Mouse (Mus musculus): ENCODE measurements around the gene Dbi.

DNA sequence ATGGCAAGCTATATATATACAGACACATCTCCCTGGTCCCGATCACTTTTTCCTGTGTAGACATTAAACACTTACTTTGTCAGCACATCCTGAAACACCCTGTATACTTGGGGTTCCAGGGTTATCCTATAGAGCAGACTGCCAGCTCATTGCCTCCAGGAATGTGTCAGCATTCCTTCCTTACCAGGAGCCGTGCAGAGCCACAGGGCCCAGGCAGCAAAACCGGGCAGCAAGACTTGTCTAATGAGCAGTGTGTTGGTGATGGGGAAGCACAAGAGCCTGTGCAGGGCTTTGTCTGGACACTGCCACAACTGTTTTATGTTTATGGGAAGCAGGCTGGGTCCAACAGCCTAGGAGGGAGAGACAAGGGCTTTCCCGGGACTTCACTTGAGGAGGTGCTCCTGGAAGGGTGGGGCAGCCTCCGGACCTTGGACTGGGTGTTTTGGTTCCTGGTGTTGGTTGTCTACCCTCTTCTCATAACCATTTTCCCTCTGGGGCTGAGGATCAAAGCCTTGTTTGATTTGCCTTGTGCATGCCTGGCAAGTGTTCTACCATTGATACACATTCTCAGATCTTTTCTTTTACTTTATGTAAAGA lies 36.9 kb downstream of the Dbi start:
- TF ChIP-seq POLR2A (IDR thresholded peaks at IDR 0.05; ENCODE audit: low read depth, low read length) (no peak; the same call in 1 of the 2 replicates), CTCF (IDR thresholded peaks at IDR 0.05; ENCODE audit: extremely low read depth, insufficient read length, insufficient replicate concordance, low read depth, low read length) (no peak)

Data from small intestine, adult 2 months (tissue).